Mouse (Mus musculus) stomach, postnatal 0 days (tissue): ENCODE results near the gene Dock4.

Source experiments
- CTCF ChIP-seq: IDR thresholded peaks from 2 replicates; pipeline ENCODE4 v1.5.1; 2016; ENCODE audit warnings: antibody characterized with exemption, low read depth, mild to moderate bottlenecking, moderate library complexity
- EP300 ChIP-seq: optimal IDR thresholded peaks from 2 replicates; pipeline ENCODE3; 2016; ENCODE audit warnings: antibody characterized with exemption

DNA sequence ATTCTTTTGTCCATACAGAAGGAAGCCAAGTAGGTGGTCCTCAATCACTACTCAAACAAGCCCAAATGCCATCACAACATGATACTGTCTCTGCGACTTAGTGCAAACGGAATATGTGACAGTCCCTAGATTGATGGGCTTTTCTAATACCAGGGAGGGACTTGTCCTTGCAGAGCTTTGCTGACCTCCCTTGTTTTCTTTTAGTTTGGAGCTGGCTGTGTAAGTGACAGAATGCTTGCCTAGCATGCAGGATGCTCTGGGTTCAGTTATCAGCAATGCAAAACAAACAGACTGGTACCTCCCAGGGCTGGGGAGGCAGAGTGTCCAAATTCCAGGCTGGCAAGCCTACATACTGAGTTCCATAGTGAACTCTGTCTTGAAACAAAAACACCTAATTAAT lies 7.7 kb upstream of the Dock4 start:
- TF ChIP-seq CTCF = no peak
- TF ChIP-seq EP300 = no peak
